Mouse (Mus musculus) lung, adult 2 months (tissue): ENCODE results near the gene Sohlh2. TPM values are rescaled to one million over a fixed set of nuclear protein-coding genes. Genes with fewer than 3 reads are reported as not detected.

Experiments used
- DNase-seq: peaks from one replicate; pipeline ENCODE4 v3.0.0; 2022
- H3K4me1 ChIP-seq: fragments of 200-500 bp; 2 replicates; pipeline ENCODE4 v1.6.1; 2011; ENCODE audit warnings: low read length; ENCODE audit not compliant: control insufficient read depth, insufficient read depth
- H3K4me3 ChIP-seq: fragments of 200-500 bp; replicated peaks from 2 replicates; pipeline ENCODE3; 2011; ENCODE audit warnings: low read depth, mild to moderate bottlenecking, control low read depth, low read length; ENCODE audit errors: extremely low read depth
- CTCF ChIP-seq: fragments of 200-500 bp; IDR thresholded peaks from 2 replicates; pipeline ENCODE4 v1.5.1; 2011; ENCODE audit warnings: mild to moderate bottlenecking, low read length, control low read depth; ENCODE audit not compliant: insufficient read depth
- POLR2A ChIP-seq: fragments of 200-500 bp; IDR thresholded peaks from 2 replicates; pipeline ENCODE4 v1.6.1; 2011; ENCODE audit warnings: low read depth, mild to moderate bottlenecking, control low read depth, low read length, borderline replicate concordance; ENCODE audit errors: extremely low read depth
- WGBS: fragments of 180-500 bp; shearing (Covaris S2); methylation state at CpG from one replicate; pipeline ENCODE4 v1.1.7; 2018; 5-methylcytosine and 5-hydroxymethylcytosine counted together
- polyA plus RNA-seq: library from polyadenylated mRNA; depleted of rRNA; stranded (reverse); fragments of >200 nt; gene quantifications from 2 replicates; pipeline ENCODE4 v1.2.3, GENCODE M21; 2012; rRNA removed

The Sohlh2 gene
- polyA plus RNA-seq, 1 experiment: not detected

DNA sequence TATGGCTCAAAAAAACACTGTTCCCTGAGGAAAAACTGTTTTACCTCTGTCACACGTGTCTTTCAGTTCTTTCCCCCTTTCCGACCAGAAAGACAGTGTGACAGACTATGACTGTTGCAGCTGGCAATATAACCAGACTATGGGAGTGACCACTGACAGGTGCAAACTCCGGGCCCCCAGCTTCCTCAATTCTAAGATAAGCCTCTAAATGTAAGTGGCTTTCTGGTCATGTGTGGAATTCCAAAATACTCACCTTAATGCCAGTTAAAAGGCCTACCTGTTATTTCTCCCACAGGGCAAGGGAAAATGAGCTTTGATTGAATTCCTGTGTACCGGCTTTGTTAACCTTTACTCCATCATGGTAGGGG is 45.4 kb downstream of the Sohlh2 start:
- H3K4me3 ChIP-seq: no peak overlapping the region
- WGBS: 27% methylated on average over 4 of the region's 4 CpGs
- no peak for DNase-seq
- no peaks in the 10 kb centered on the region for H3K4me1 ChIP-seq
- no peak for TF ChIP-seq POLR2A
- TF ChIP-seq CTCF: no peak

DNA sequence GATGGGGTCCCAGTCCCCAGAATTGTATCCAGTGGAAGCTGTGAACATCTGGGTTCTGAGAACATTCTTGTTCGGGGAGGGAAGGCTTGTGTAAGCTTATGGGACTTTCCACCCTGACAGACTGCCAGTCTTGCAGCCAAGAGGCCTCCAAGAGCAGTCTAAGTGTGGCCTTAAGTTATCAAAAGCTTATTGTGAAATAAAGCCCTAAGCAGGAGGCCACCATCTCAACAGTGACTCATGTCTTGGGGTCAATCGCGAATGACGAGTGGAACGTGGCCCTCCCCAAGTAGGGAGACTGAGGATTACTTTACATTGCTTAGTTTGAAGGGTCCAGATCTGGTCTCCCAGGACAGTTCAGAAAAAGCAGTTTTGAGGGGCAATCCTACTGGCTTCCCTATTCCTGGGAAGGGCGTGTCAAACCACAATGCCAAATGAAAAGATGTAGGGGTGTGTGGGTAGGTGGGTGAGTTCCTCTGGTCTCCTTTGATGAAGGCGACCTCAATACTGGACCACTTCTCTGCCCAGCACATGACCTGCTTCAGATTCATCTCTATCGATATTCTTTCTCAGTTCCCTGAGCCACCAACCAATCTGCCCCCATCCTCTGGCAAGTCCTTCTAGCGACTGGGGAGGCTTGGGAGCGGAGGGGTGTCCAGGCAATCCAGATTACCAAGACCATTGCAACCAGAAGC is 60.0 kb downstream of the Sohlh2 start, which contains the start of gene Dclk1:
Gene Dclk1, plus strand, starts transcription at position 635 of the 692 bp plus-strand sequence.
- TF ChIP-seq POLR2A (no peak), CTCF (no peak)
- Histone ChIP-seq H3K4me1 (no peaks in the 10 kb centered on the region), H3K4me3 (peak within 1 kb of the TSS; percentile 18)
- 24% methylated on average over 10 of the region's 10 CpGs for WGBS
- DNase-seq: peak; percentile 59

DNA sequence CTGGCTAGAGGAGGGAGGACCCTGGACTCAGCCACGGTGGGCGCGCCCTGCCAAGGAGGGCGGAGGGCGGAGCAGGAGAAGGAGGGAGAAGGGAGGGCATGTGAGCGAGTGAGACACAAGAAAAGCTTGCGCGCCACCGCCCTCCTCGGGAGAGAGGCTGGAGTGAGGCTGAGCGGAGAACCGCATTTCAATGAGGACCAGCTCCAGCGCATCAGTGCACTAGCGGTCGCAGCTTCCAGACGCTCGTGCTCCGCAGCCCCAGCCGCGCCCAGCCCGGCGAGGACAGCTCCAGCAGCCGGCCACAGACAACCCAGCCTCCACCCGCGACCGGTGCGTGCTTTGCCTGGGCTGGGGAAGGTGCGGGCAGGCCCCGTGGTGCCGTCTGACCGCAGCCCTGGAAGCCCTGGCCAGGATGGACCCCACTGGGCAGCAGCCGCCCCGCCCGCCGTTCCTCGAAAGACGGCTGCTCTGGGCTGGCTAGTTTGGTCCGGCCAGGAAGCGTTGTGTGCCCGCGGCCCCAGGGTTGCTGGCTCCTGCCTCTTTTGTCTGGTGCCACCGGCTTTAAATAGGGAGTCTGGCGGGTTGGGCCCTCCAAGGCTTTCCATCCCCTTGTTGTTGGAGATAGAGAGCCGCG is 60.7 kb downstream of the Sohlh2 start:
- WGBS: under 1% methylated on average over 42 of the region's 45 CpGs
- TF ChIP-seq CTCF (no peak), POLR2A (no peak; the same call in 1 of the 2 replicates)
- H3K4me3 ChIP-seq: peak overlapping the region; percentile 18
- peak; percentile 50 for DNase-seq
- H3K4me1 ChIP-seq: no peaks in the 10 kb centered on the region

DNA sequence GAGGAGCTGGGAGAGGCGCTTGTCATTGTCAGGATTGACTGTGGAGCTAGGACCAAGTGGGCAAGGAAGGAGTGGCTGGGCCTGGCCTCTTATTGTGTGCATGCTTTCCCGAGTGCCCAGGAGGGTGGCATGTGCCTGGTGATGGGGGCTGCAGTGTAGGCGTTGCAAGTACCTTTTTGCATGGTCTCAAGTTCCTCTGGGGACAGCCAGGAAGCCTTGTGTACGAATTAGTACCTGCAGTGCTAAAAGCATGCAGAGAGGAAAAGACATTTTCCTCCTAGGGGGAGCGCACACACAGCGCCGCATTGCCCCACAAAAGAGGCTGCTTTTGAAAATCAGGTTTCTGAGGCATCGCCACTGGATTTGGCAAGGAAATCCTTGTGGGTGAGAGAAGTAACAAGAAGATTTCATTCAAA is 61.2 kb downstream of the Sohlh2 start:
- no peak for DNase-seq
- 6% methylated on average over 8 of the region's 8 CpGs for whole genome bisulfite sequencing
- no peaks in the 10 kb centered on the region for H3K4me1 ChIP-seq
- no peak overlapping the region for H3K4me3 ChIP-seq
- no peak for TF ChIP-seq CTCF
- TF ChIP-seq POLR2A: no peak

DNA sequence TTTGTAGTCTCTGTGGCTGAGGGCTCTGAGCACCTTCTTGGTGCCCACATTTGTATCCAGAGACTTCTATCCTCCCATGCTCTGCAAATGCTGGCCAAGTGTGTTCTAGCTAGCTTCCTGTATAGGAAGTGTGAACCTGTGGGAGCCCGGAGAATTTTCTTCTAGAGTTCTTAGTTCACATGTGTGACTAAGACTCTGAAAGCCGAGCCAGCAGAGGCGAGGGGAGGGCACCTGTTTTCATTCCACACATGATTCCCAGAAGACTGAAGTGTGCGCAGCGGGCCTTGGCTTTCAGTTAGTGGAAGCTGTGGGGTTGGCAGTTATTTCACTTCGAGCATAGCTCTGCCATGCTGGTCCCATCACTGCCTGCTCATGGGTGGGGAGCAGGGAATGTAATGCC is 62.3 kb downstream of the Sohlh2 start:
- TF ChIP-seq POLR2A (no peak), CTCF (no peak)
- Histone ChIP-seq H3K4me3 (no peak overlapping the region), H3K4me1 (no peaks in the 10 kb centered on the region)
- 70% methylated on average over 6 of the region's 6 CpGs for WGBS
- DNase-seq: no peak

DNA sequence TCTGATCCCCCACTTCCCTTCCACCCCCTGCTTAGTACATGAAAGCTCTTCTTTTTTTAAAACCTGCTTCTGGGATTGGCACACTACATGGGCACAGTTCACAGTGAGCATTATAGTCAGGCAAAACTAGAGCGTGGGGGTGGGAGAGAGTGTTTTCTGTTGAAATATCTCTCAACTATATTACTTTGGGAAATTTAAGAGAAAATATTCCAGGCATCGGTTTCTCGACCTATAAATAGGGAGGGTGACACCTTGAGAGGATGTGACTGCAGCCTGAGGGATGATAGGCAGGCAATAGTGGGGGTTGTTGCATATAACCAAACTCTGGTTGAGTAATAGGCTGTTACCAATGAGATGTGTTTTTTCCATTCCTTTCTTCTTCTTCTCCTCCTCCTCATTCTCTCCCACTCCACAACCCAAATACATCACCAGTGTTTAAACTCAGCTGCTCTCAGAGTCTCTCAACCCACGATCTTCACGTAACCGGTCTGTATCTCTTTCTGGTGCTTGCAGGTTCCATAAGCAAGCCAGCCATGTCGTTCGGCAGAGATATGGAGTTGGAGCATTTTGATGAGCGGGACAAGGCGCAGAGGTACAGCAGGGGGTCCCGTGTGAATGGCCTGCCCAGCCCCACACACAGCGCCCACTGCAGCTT is 64.9 kb downstream of the Sohlh2 start:
- Histone ChIP-seq H3K4me3 (no peak overlapping the region), H3K4me1 (no peaks in the 10 kb centered on the region)
- 87% methylated on average over 12 of the region's 12 CpGs for WGBS
- TF ChIP-seq CTCF (no peak), POLR2A (no peak)
- DNase-seq: no peak

DNA sequence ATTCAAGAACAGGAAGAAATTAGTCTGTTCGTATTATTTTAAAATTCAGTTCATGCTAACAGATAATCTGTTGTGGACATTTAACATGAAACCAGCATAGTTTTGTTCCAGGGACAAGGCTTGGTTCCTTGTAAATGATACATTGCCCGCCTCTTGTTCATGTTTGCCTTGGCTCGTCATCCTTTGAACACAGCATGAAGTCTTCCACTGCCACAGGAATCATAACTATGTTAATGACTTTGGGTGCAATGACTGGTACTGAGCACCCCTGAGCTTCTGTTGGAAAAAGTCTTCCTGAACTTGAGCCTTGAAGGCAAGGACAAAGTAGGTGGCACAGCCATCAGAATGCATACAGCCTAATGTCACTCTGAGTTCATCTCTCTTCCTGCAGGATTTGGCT is 66.2 kb downstream of the Sohlh2 start:
- H3K4me3 ChIP-seq: no peak overlapping the region
- no peaks in the 10 kb centered on the region for H3K4me1 ChIP-seq
- no peak for DNase-seq
- WGBS: 73% methylated on average over 3 of the region's 3 CpGs
- TF ChIP-seq POLR2A (no peak), CTCF (no peak)

DNA sequence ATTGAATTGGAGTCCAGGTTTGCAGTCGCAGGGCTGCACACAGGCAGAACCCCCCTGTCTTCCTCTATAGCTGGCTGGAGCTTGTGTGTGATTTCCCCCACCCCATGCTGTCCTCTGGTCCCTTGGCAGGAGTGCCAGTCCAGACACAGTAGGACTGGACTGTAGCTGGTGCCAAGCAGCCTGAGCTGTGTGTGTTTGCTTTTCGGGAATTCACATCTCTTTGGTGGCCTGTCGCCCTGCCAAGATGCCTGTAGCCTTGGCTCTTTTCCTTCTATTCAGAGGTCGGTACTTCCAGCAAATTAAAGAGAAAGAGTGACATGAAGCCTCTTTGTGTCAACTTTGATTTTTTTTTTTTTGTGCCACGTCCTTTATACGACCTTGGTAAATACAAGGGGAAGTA is 66.7 kb downstream of the Sohlh2 start:
- DNase-seq: peak; percentile 11
- 38% methylated on average over 6 of the region's 6 CpGs for WGBS

DNA sequence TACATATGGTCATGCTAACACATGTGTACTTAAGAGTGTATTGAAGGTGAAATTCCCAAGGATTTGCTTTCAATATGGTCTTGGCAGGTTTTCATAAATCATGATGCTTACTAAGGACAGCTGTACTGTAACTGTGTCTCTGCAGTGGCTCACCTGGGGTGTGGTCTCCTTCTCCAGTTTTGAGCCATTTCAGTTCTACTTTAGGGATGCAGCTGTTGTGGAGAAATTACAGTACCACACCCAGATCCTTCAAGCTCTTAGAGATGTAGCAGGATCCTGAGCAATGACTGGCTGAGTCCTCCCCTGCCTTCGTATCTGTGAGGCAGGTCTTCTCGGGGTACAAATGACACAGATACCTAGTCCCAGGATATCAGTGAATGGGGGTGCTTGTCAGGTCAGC is 68.8 kb downstream of the Sohlh2 start:
- no peaks in the 10 kb centered on the region for H3K4me1 ChIP-seq
- H3K4me3 ChIP-seq: no peak overlapping the region
- WGBS: 91% methylated on average over 2 of the region's 2 CpGs
- TF ChIP-seq CTCF (no peak), POLR2A (no peak)
- DNase-seq: no peak

More for the DNA sequence above, 66.7 kb downstream of the Sohlh2 start:
- H3K4me3 ChIP-seq: no peak overlapping the region
- no peaks in the 10 kb centered on the region for H3K4me1 ChIP-seq
- TF ChIP-seq CTCF: no peak
- TF ChIP-seq POLR2A: no peak

Other genes with a start within 250 kb of the Sohlh2 start
- 1.0 and 1.3 TPM in 2 replicates for gene Ccna1, start 126.5 kb upstream of the Sohlh2 start, polyA plus RNA-seq
- 13.2 and 15.4 TPM in 2 replicates for gene Spg20, start 69.9 kb upstream of the Sohlh2 start, polyA plus RNA-seq
- not detected in 2 replicates for gene Ccdc169, start 44.7 kb upstream of the Sohlh2 start, polyA plus RNA-seq
- gene Dclk1, start 60.3 kb downstream of the Sohlh2 start, polyA plus RNA-seq: 1.6 and 1.9 TPM in 2 replicates